Mouse (Mus musculus) cerebellum, postnatal 10 days (tissue): Measurements from ENCODE around the gene Avpi1.

ENCODE experiments used
- DNase-seq, 2 experiments: peaks; one replicate each; pipeline ENCODE4 v3.0.0; 2021; ENCODE audit warnings: mixed read lengths in 2 of 2

Avpi1 gene

GRCm38 (mm10) chr19:42128787-42129508 is at the start of gene Avpi1:
Avpi1 (minus strand) TSS chr19:42129059.
- peak; percentile 99 for DNase-seq

GRCm38 (mm10) chr19:42177461-42177860 is 48.6 kb upstream of the Avpi1 start:
- no peak for DNase-seq

- no peak for DNase-seq
Observed at GRCm38 (mm10) chr19:42176841-42177240, 48.0 kb upstream of the Avpi1 start.

GRCm38 (mm10) chr19:42170025-42170969 is 41.4 kb upstream of the Avpi1 start:
- DNase-seq = peak; percentile 97 to 98

GRCm38 (mm10) chr19:42169322-42169975 is 40.6 kb upstream of the Avpi1 start:
- DNase-seq = peak; percentile 46 to 49

- DNase-seq = no peak
Observed at GRCm38 (mm10) chr19:42167489-42167888, 38.6 kb upstream of the Avpi1 start.

GRCm38 (mm10) chr19:42166766-42167165 is 37.9 kb upstream of the Avpi1 start:
- DNase-seq = peak in 1 of 2 experiments; percentile 55

GRCm38 (mm10) chr19:42166130-42166529 is 37.3 kb upstream of the Avpi1 start:
- peak; percentile 93 to 97 for DNase-seq

GRCm38 (mm10) chr19:42164188-42164587 is 35.3 kb upstream of the Avpi1 start:
- no peak for DNase-seq

- no peak for DNase-seq
Observed at GRCm38 (mm10) chr19:42163764-42164163, 34.9 kb upstream of the Avpi1 start, which contains the start of gene Zfyve27. Zfyve27 (plus strand) TSS chr19:42163951.

GRCm38 (mm10) chr19:42158246-42159017 is 29.6 kb upstream of the Avpi1 start:
- DNase-seq = no peak

GRCm38 (mm10) chr19:42157493-42158237 is 28.8 kb upstream of the Avpi1 start:
- no peak for DNase-seq

GRCm38 (mm10) chr19:42151990-42152389 is 23.1 kb upstream of the Avpi1 start:
- peak; percentile 93 to 95 for DNase-seq

- DNase-seq = no peak
Observed at GRCm38 (mm10) chr19:42148569-42148860, 19.7 kb upstream of the Avpi1 start.

- peak; percentile 76 to 78 for DNase-seq
Observed at GRCm38 (mm10) chr19:42147769-42148568, 19.1 kb upstream of the Avpi1 start.

GRCm38 (mm10) chr19:42147170-42147768 is 18.4 kb upstream of the Avpi1 start, which contains the start of gene Marveld1:
Marveld1 (plus strand) TSS chr19:42147400.
- peak; percentile 62 to 64 for DNase-seq

GRCm38 (mm10) chr19:42146276-42147010 is 17.6 kb upstream of the Avpi1 start:
- no peak for DNase-seq

GRCm38 (mm10) chr19:42145731-42146130 is 16.9 kb upstream of the Avpi1 start:
- DNase-seq = no peak

- no peak for DNase-seq
Observed at GRCm38 (mm10) chr19:42145210-42145609, 16.4 kb upstream of the Avpi1 start.
